Mouse (Mus musculus) testis, adult 2 months (tissue): ENCODE data around the gene Gys1.

Experiments used
- CTCF ChIP-seq: fragments of 200-500 bp; IDR thresholded peaks from 2 replicates; pipeline ENCODE4 v1.5.1; 2012; ENCODE audit warnings: low read depth, mild to moderate bottlenecking, inconsistent platforms, low read length, moderate library complexity; ENCODE audit not compliant: control insufficient read depth, insufficient read depth, insufficient replicate concordance
- POLR2A ChIP-seq: fragments of 200-500 bp; IDR thresholded peaks from 2 replicates; pipeline ENCODE4 v1.6.1; 2012; ENCODE audit warnings: low read depth, mild to moderate bottlenecking, inconsistent platforms, low read length, moderate library complexity; ENCODE audit not compliant: control insufficient read depth

GRCm38 (mm10) chr7:45436444-45436843 is 1.8 kb downstream of the Gys1 start:
- TF ChIP-seq POLR2A, result no peak
- no peak for TF ChIP-seq CTCF
